Mouse (Mus musculus) bone marrow macrophage, adult 2 months (primary cell): ENCODE data around the gene Adcy2.

Experiments used
- CTCF ChIP-seq: IDR thresholded peaks from 2 replicates; pipeline ENCODE4 v1.5.1; 2012; ENCODE audit warnings: low read depth, mild to moderate bottlenecking, low read length, moderate library complexity
- POLR2A ChIP-seq: IDR thresholded peaks from 2 replicates; pipeline ENCODE4 v1.6.1; 2012; ENCODE audit warnings: mild to moderate bottlenecking, low read depth, low read length, borderline replicate concordance

GRCm38 (mm10) chr13:68942735-68943134, 56.6 kb downstream of the Adcy2 start:
- TF ChIP-seq POLR2A (no peak), CTCF (no peak)
